Comparison of ENCODE assay signal across 11 mouse cellular contexts in the genomic region with DNA sequence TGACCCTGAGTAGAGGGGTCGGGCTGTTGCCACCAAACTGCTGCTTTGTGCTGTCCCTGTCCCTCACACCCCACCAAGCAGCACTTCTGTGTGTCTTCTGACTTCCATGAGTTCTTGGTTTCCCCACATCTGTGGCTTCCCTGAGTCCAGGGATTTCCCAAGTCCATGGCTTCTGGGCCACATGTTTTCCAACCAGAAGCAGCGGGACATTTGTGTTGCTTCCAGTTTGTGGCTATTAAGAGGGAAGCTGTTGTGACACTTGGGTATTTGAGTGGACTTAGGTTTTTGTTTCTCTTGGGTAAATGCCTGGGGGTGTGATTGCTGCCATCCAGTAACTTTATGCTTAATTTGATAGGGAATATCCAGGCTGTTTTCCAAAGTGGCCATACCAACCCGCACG. TPM values are rescaled to one million over a fixed set of nuclear protein-coding genes. Genes with fewer than 3 reads are reported as not detected.
DNase-seq lines count a peak whose midpoint lies in the region; ATAC-seq lines count a peak whose summit lies in the region.
"Had no signal": no experiment of that assay in that cellular context is flagged by ENCODE, and none has a peak within 500 bp of the region (broad histone marks: within the 10 kb centered on the region; RNA-seq: fewer than 3 reads in every experiment).

No protein-coding gene starts in this region.

- no peak overlapping the region for H3K4me2 ChIP-seq in heart, embryonic 15.5 days
- peak overlapping the region; percentile 3; the same call in 1 of the 2 replicates for H3K4me2 ChIP-seq in neural tube, embryonic 11.5 days (ENCODE audit: low read depth)
- H3K4me2 ChIP-seq: lung, embryonic 15.5 days had no signal

- peaks cover 76% of the 10 kb centered on the region for H3K4me1 ChIP-seq in heart, embryonic 15.5 days (replicated peaks)
- peaks cover 62% of the 10 kb centered on the region for H3K4me1 ChIP-seq in neural tube, embryonic 11.5 days (ENCODE audit: control insufficient read depth, insufficient read depth, low read length)
- peaks cover 100% of the 10 kb centered on the region for H3K4me1 ChIP-seq in limb, embryonic 10.5 days

- DNase-seq in heart, postnatal 25 days (ENCODE audit: low spot score) = no peak
- DNase-seq in neural tube, embryonic 11.5 days (ENCODE audit: low spot score) = no peak
- no peak for DNase-seq in neural tube, embryonic 10.5 days (ENCODE audit: extremely low spot score, low spot score)
- no peak for DNase-seq in limb, embryonic 10.5 days (ENCODE audit: low spot score)
- DNase-seq in layer of hippocampus, postnatal 14 days (ENCODE audit: low spot score in 2 of 2) = no peak
- DNase-seq in left cerebral cortex, adult 18-20 months (ENCODE audit: low spot score in 2 of 2) = no peak
- DNase-seq: cerebellum, adult 8-10 months; kidney, adult 9 months had no signal

- H3K27ac ChIP-seq in heart, embryonic 15.5 days = peak overlapping the region; percentile 73; the same call in 1 of the 2 replicates
- H3K27ac ChIP-seq in neural tube, embryonic 11.5 days (ENCODE audit: low read depth, low read length) = peak overlapping the region; percentile 70; the same call in 1 of the 2 replicates
- peak overlapping the region; percentile 98 for H3K27ac ChIP-seq in limb, embryonic 10.5 days

- no peak for ATAC-seq in heart, embryonic 15.5 days (replicated peaks; ENCODE audit: insufficient number of reproducible peaks, insufficient read depth, low FRiP score, low read depth)
- ATAC-seq in neural tube, embryonic 11.5 days (ENCODE audit: insufficient read depth, low FRiP score, low TSS enrichment) = no peak

- WGBS in heart, embryonic 15.5 days = 70% methylated on average over 4 of the region's 4 CpGs
- 58% methylated on average over 4 of the region's 4 CpGs for WGBS in neural tube, embryonic 11.5 days
- 53% methylated on average over 4 of the region's 4 CpGs for WGBS in limb, embryonic 10.5 days

- H3K27me3 ChIP-seq in heart, embryonic 15.5 days = no peaks in the 10 kb centered on the region
- H3K27me3 ChIP-seq in neural tube, embryonic 11.5 days (ENCODE audit: control insufficient read depth, insufficient read depth, low read length) = no peaks in the 10 kb centered on the region
- no peaks in the 10 kb centered on the region for H3K27me3 ChIP-seq in limb, embryonic 10.5 days (ENCODE audit: low read depth, poor library complexity, severe bottlenecking)
- H3K27me3 ChIP-seq: CH12.LX; lung, embryonic 15.5 days had no signal

- no peaks in the 10 kb centered on the region for H3K9me3 ChIP-seq in heart, embryonic 15.5 days (replicated peaks)
- no peaks in the 10 kb centered on the region for H3K9me3 ChIP-seq in neural tube, embryonic 11.5 days (ENCODE audit: control insufficient read depth, low read length)
- no peaks in the 10 kb centered on the region for H3K9me3 ChIP-seq in limb, embryonic 10.5 days (replicated peaks)
- H3K9me3 ChIP-seq: lung, embryonic 15.5 days had no signal

- H3K4me3 ChIP-seq in heart, embryonic 15.5 days = no peak overlapping the region
- no peak overlapping the region for H3K4me3 ChIP-seq in neural tube, embryonic 11.5 days (ENCODE audit: low read depth, low read length)
- peak overlapping the region; percentile 20 for H3K4me3 ChIP-seq in limb, embryonic 10.5 days
- H3K4me3 ChIP-seq: lung, embryonic 15.5 days had no signal

- no peak overlapping the region for H3K9ac ChIP-seq in heart, embryonic 15.5 days
- no peak overlapping the region for H3K9ac ChIP-seq in neural tube, embryonic 11.5 days (ENCODE audit: low read length)
- H3K9ac ChIP-seq: lung, embryonic 15.5 days had no signal

- H3K36me3 ChIP-seq in heart, embryonic 15.5 days = no peaks in the 10 kb centered on the region
- H3K36me3 ChIP-seq in neural tube, embryonic 11.5 days (ENCODE audit: control insufficient read depth, insufficient read depth, low read length) = no peaks in the 10 kb centered on the region
- H3K36me3 ChIP-seq in limb, embryonic 10.5 days = peaks cover 15% of the 10 kb centered on the region
- H3K36me3 ChIP-seq: lung, embryonic 15.5 days had no signal

- intact Hi-C loops in heart, postnatal 25 days (cut with DNase I) = no loop called here

RNA-seq across cellular contexts. Expression of gene Igsf3, which starts 20.5 kb away (rescaled TPM):
- polyA plus RNA-seq in heart, embryonic 15.5 days (2015; fragmentation: Nextera tagmentation; extraction: Ambion mirVana) = 38.0 and 45.0 TPM in 2 replicates
- total RNA-seq in heart, postnatal 25 days (2021) = 10 to 100 TPM; 11.6 to 12.5 TPM
- 22.7 and 24.6 TPM in 2 replicates for polyA plus RNA-seq in neural tube, embryonic 11.5 days (2014; fragmentation: Nextera tagmentation; extraction: Ambion mirVana)
- polyA plus RNA-seq in limb, embryonic 10.5 days (2016; fragmentation: Nextera tagmentation; extraction: Ambion mirVana) = 59.9 and 84.9 TPM in 2 replicates
- total RNA-seq in layer of hippocampus, postnatal 14 days (2021) = 10 to 100 TPM; 33.2 to 35.5 TPM
- 10 to 100 TPM; 18.0 to 18.5 TPM for total RNA-seq in left cerebral cortex, adult 18-20 months (2021)
